8 mouse cellular contexts compared by ENCODE assay signal in the genomic region with DNA sequence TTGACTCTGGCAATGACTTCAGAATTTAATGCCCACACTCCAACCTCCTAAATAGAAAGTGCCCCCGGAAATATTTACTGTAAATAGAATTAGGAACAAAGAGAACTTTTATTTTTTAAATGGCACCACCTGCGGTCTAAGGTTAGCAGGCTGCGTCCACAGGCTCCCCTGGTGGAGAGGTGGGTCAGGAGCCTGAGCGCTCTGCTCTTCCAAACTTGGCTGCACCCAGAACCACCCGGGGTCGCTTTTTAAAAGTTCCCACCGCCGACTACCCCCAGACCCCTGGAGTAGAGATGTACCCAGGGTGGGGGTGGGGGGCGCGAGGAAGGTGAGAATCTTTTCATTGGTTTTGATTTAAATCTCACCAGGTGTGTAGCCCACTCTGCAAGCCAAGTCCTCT. TPM values are rescaled to one million over a fixed set of nuclear protein-coding genes. Genes with fewer than 3 reads are reported as not detected.
A peak's percentile ranks its signal among the peaks of the same experiment; 100 is the strongest.
DNase-seq lines count a peak whose midpoint lies in the region; ATAC-seq and TF ChIP-seq lines count a peak whose summit lies in the region.

No protein-coding gene starts in this region.

- peaks cover 13% of the 10 kb centered on the region for H3K4me1 ChIP-seq in kidney, adult 2 months (ENCODE audit: control insufficient read depth, insufficient read depth, low read length)
- peaks cover 15% of the 10 kb centered on the region for H3K4me1 ChIP-seq in hindbrain, embryonic 15.5 days (replicated peaks)
- H3K4me1 ChIP-seq in midbrain, embryonic 15.5 days: peaks cover 13% of the 10 kb centered on the region; the same call in 1 of the 2 replicates

- no peak for TF ChIP-seq POLR2A in kidney, adult 2 months (IDR thresholded peaks at IDR 0.05; ENCODE audit: low read depth, low read length)
- TF ChIP-seq POLR2A in brain, embryonic 14.5 days (IDR thresholded peaks at IDR 0.05; ENCODE audit: borderline replicate concordance, extremely low read depth, insufficient read depth, insufficient read length, poor library complexity, severe bottlenecking): no peak

- H3K27me3 ChIP-seq in kidney, adult 2 months (replicated peaks; ENCODE audit: control insufficient read depth, insufficient read depth, low read length): no peaks in the 10 kb centered on the region
- peaks cover 14% of the 10 kb centered on the region for H3K27me3 ChIP-seq in hindbrain, embryonic 15.5 days
- peaks cover 41% of the 10 kb centered on the region for H3K27me3 ChIP-seq in midbrain, embryonic 15.5 days (replicated peaks)

- H3K4me2 ChIP-seq in hindbrain, embryonic 15.5 days: peak overlapping the region; percentile 96
- H3K4me2 ChIP-seq in midbrain, embryonic 15.5 days: peak overlapping the region; percentile 97

- peak; percentile 41; the same call in 1 of the 2 replicates for TF ChIP-seq CTCF in kidney, adult 2 months (conservative IDR thresholded peaks at IDR 0.05; ENCODE audit: insufficient read depth, insufficient read length, low read depth, low read length)
- TF ChIP-seq CTCF in brain, embryonic 14.5 days (IDR thresholded peaks at IDR 0.05; ENCODE audit: borderline replicate concordance, extremely low read depth, insufficient read depth, insufficient read length): peak; percentile 17; the same call in 1 of the 2 replicates

- WGBS in kidney, adult 2 months: 2% methylated on average over 10 of the region's 10 CpGs
- WGBS in hindbrain, embryonic 15.5 days: 2% methylated on average over 10 of the region's 10 CpGs
- 4% methylated on average over 10 of the region's 10 CpGs for WGBS in midbrain, embryonic 15.5 days

- DNase-seq in kidney, adult 2 months: peak; percentile 43
- DNase-seq in kidney, adult 11 months: no peak
- DNase-seq in brain, embryonic 14.5 days (ENCODE audit: low read depth): no peak
- DNase-seq in yolk sac, embryonic 10.5 days (ENCODE audit: low spot score): no peak
- DNase-seq in left cerebral cortex, adult 9 months (ENCODE audit: low spot score in 2 of 2): no peak
- DNase-seq in right cerebral cortex, postnatal 25 days: no peak

- no peaks in the 10 kb centered on the region for H3K9me3 ChIP-seq in hindbrain, embryonic 15.5 days
- no peaks in the 10 kb centered on the region for H3K9me3 ChIP-seq in midbrain, embryonic 15.5 days

- 0 out of 2 replicates have a peak overlapping the region, but pooled peaks have one; percentile 60 for H3K9ac ChIP-seq in hindbrain, embryonic 15.5 days
- H3K9ac ChIP-seq in midbrain, embryonic 15.5 days: no peak overlapping the region

- H3K27ac ChIP-seq in kidney, adult 2 months (ENCODE audit: insufficient read depth, low read depth, low read length): peak overlapping the region; percentile 88
- no peak overlapping the region for H3K27ac ChIP-seq in hindbrain, embryonic 15.5 days (replicated peaks)
- no peak overlapping the region for H3K27ac ChIP-seq in midbrain, embryonic 15.5 days

- peak overlapping the region; percentile 80 for H3K4me3 ChIP-seq in kidney, adult 2 months (ENCODE audit: insufficient read depth, low read depth, low read length)
- H3K4me3 ChIP-seq in hindbrain, embryonic 15.5 days: peak overlapping the region; percentile 65
- H3K4me3 ChIP-seq in midbrain, embryonic 15.5 days: peak overlapping the region; percentile 61; the same call in 1 of the 2 replicates

- H3K36me3 ChIP-seq in kidney, adult 2 months (ENCODE audit: control insufficient read depth, insufficient read depth, low read length): no peaks in the 10 kb centered on the region
- no peaks in the 10 kb centered on the region for H3K36me3 ChIP-seq in hindbrain, embryonic 15.5 days
- H3K36me3 ChIP-seq in midbrain, embryonic 15.5 days (replicated peaks): no peaks in the 10 kb centered on the region

- ATAC-seq in hindbrain, embryonic 15.5 days (ENCODE audit: low FRiP score, low read depth): no peak
- ATAC-seq in midbrain, embryonic 15.5 days (replicated peaks): no peak

RNA-seq across cellular contexts. Expression of gene Cgnl1, which starts 0.9 kb away (rescaled TPM):
- 86.3 and 105 TPM in 2 replicates for polyA plus RNA-seq in kidney, adult 2 months (2012; rRNA removed)
- polyA plus RNA-seq in brain, embryonic 14.5 days (2012; rRNA removed): 3.0 and 8.2 TPM in 2 replicates
- polyA plus RNA-seq in hindbrain, embryonic 15.5 days (2015; fragmentation: Nextera tagmentation; extraction: Ambion mirVana): 6.7 and 7.0 TPM in 2 replicates
- 5.9 and 6.2 TPM in 2 replicates for polyA plus RNA-seq in midbrain, embryonic 15.5 days (2015; fragmentation: Nextera tagmentation; extraction: Ambion mirVana)
